In genomic region chr14:16384783-16385182, GRCm38 (mm10) we compare ENCODE assay signal across 22 mouse cellular contexts. TPM values are rescaled to one million over a fixed set of nuclear protein-coding genes. Genes with fewer than 3 reads are reported as not detected.
DNase-seq lines count a peak whose midpoint lies in the region; ATAC-seq and TF ChIP-seq lines count a peak whose summit lies in the region.
"Had no signal": no experiment of that assay in that cellular context is flagged by ENCODE, and none has a peak within 500 bp of the region (broad histone marks: within the 10 kb centered on the region; RNA-seq: fewer than 3 reads in every experiment).

No protein-coding gene starts in this region.

- H3K4me3 ChIP-seq in forebrain, embryonic 12.5 days (replicated peaks): no peak overlapping the region
- no peak overlapping the region for H3K4me3 ChIP-seq in forebrain, embryonic 10.5 days
- H3K4me3 ChIP-seq in liver, embryonic 12.5 days: no peak overlapping the region
- H3K4me3 ChIP-seq: embryonic facial prominence, embryonic 12.5 days; gastrocnemius, adult 2 months; heart, embryonic 13.5 days; hindbrain, embryonic 13.5 days; limb, embryonic 12.5 days; midbrain, embryonic 10.5 days; neural tube, embryonic 12.5 days had no signal

- no peaks in the 10 kb centered on the region for H3K27me3 ChIP-seq in forebrain, embryonic 12.5 days
- H3K27me3 ChIP-seq in forebrain, embryonic 10.5 days (ENCODE audit: poor library complexity, severe bottlenecking): no peaks in the 10 kb centered on the region
- H3K27me3 ChIP-seq in liver, embryonic 12.5 days (replicated peaks): no peaks in the 10 kb centered on the region
- H3K27me3 ChIP-seq: embryonic facial prominence, embryonic 12.5 days; heart, embryonic 13.5 days; hindbrain, embryonic 13.5 days; limb, embryonic 12.5 days; neural tube, embryonic 12.5 days had no signal

- no peak overlapping the region for H3K27ac ChIP-seq in forebrain, embryonic 12.5 days
- H3K27ac ChIP-seq in forebrain, embryonic 10.5 days: no peak overlapping the region
- H3K27ac ChIP-seq in liver, embryonic 12.5 days: peak overlapping the region; percentile 71
- H3K27ac ChIP-seq: embryonic facial prominence, embryonic 12.5 days; heart, embryonic 13.5 days; hindbrain, embryonic 13.5 days; limb, embryonic 12.5 days; midbrain, embryonic 10.5 days; neural tube, embryonic 12.5 days had no signal

- no peak overlapping the region for H3K9ac ChIP-seq in forebrain, embryonic 12.5 days
- no peak overlapping the region for H3K9ac ChIP-seq in liver, embryonic 12.5 days
- H3K9ac ChIP-seq: embryonic facial prominence, embryonic 12.5 days; heart, embryonic 13.5 days; hindbrain, embryonic 13.5 days; limb, embryonic 12.5 days; lung, embryonic 14.5 days; neural tube, embryonic 12.5 days had no signal

- no peak for TF ChIP-seq POLR2A in brain, embryonic 14.5 days (IDR thresholded peaks at IDR 0.05; ENCODE audit: borderline replicate concordance, extremely low read depth, insufficient read depth, insufficient read length, poor library complexity, severe bottlenecking)

- WGBS in forebrain, embryonic 12.5 days: 79% methylated on average over 1 of the region's 1 CpGs
- 84% methylated on average over 1 of the region's 1 CpGs for whole genome bisulfite sequencing in forebrain, embryonic 10.5 days
- WGBS in liver, embryonic 12.5 days (ENCODE audit: insufficient replicate concordance): 9% methylated on average over 1 of the region's 1 CpGs

- H3K4me2 ChIP-seq in forebrain, embryonic 12.5 days: no peak overlapping the region
- peak overlapping the region; percentile 46 for H3K4me2 ChIP-seq in liver, embryonic 12.5 days
- H3K4me2 ChIP-seq: embryonic facial prominence, embryonic 12.5 days; heart, embryonic 13.5 days; hindbrain, embryonic 13.5 days; limb, embryonic 12.5 days; lung, embryonic 14.5 days; neural tube, embryonic 12.5 days had no signal

- no peak for DNase-seq in forebrain, embryonic 10.5 days (ENCODE audit: extremely low spot score, low spot score)
- peak; percentile 3 for DNase-seq in brain, embryonic 14.5 days (ENCODE audit: low read depth)
- no peak for DNase-seq in cerebellum, adult 11-12 months
- no peak for DNase-seq in B cell, adult 2 months
- DNase-seq in thymus, adult 18-20 months: no peak
- DNase-seq: adrenal gland, postnatal 36 days; cerebellum, adult 9-10 months; gastrocnemius, adult 2 months; lung, embryonic 14.5 days; lung, postnatal 36 days; right cerebral cortex, adult 18-20 months; thymus, postnatal 4 days had no signal

- ATAC-seq in forebrain, embryonic 12.5 days (ENCODE audit: low FRiP score): peak; percentile 13; the same call in 1 of the 2 replicates
- ATAC-seq in liver, embryonic 12.5 days: peak; percentile 95
- peak; percentile 94 for ATAC-seq in megakaryocyte-erythroid progenitor cell, adult 5-6 weeks (replicated peaks; ENCODE audit: low FRiP score, low TSS enrichment, poor library complexity, severe bottlenecking)

- no peaks in the 10 kb centered on the region for H3K9me3 ChIP-seq in forebrain, embryonic 12.5 days
- H3K9me3 ChIP-seq in forebrain, embryonic 10.5 days: no peaks in the 10 kb centered on the region
- no peaks in the 10 kb centered on the region for H3K9me3 ChIP-seq in liver, embryonic 12.5 days (replicated peaks)
- H3K9me3 ChIP-seq: embryonic facial prominence, embryonic 12.5 days; G1E; heart, embryonic 13.5 days; hindbrain, embryonic 13.5 days; limb, embryonic 12.5 days; midbrain, embryonic 10.5 days; neural tube, embryonic 12.5 days had no signal

- H3K36me3 ChIP-seq in forebrain, embryonic 12.5 days (replicated peaks): 0 out of 2 replicates have a peak, but pooled peaks cover 5% of the 10 kb centered on the region
- H3K36me3 ChIP-seq in forebrain, embryonic 10.5 days (replicated peaks): peaks cover 32% of the 10 kb centered on the region
- peaks cover 18% of the 10 kb centered on the region for H3K36me3 ChIP-seq in liver, embryonic 12.5 days
- H3K36me3 ChIP-seq: embryonic facial prominence, embryonic 12.5 days; hindbrain, embryonic 13.5 days had no signal

- TF ChIP-seq CTCF in brain, embryonic 14.5 days (IDR thresholded peaks at IDR 0.05; ENCODE audit: borderline replicate concordance, extremely low read depth, insufficient read depth, insufficient read length): no peak

- H3K4me1 ChIP-seq in forebrain, embryonic 12.5 days: peaks cover 7% of the 10 kb centered on the region
- peaks cover 7% of the 10 kb centered on the region for H3K4me1 ChIP-seq in forebrain, embryonic 10.5 days
- peaks cover 28% of the 10 kb centered on the region for H3K4me1 ChIP-seq in liver, embryonic 12.5 days

RNA-seq across cellular contexts. Expression of gene Top2b, which starts 19.8 kb away (rescaled TPM):
- polyA plus RNA-seq in forebrain, embryonic 12.5 days (2016; fragmentation: Nextera tagmentation; extraction: Ambion mirVana): 195 and 207 TPM in 2 replicates
- polyA plus RNA-seq in forebrain, embryonic 10.5 days (2016; fragmentation: Nextera tagmentation; extraction: Ambion mirVana): 68.7 and 71.4 TPM in 2 replicates
- polyA plus RNA-seq in brain, embryonic 14.5 days (2012; rRNA removed): 111 and 136 TPM in 2 replicates
- polyA plus RNA-seq in liver, embryonic 12.5 days (2016; fragmentation: Nextera tagmentation; extraction: Ambion mirVana): 36.9 and 37.8 TPM in 2 replicates
- total RNA-seq in megakaryocyte-erythroid progenitor cell, adult 5-6 weeks (2014; fragmentation: Nextera tagmentation): 104 and 164 TPM in 2 replicates
- total RNA-seq in megakaryocyte-erythroid progenitor cell, adult 5-6 weeks (2017): 230 and 254 TPM in 2 replicates

Comparison
In these comparisons a context has a peak if more than half of its experiments do, and no peak if none do; other contexts are left out.
1. ATAC-seq: peak in every context shown above with its lines; median percentile 95 in liver, embryonic 12.5 days; 94 in megakaryocyte-erythroid progenitor cell, adult 5-6 weeks; 13 in forebrain, embryonic 12.5 days.